Mouse (Mus musculus) left cerebral cortex, postnatal 25 days (tissue): ENCODE results near the gene Wdr78. TPM values are rescaled to one million over a fixed set of nuclear protein-coding genes. Genes with fewer than 3 reads are reported as not detected.

Experiments used
- DNase-seq, 2 experiments: peaks; one replicate each; pipeline ENCODE4 v3.0.0; 2022; ENCODE audit warnings: low spot score in 2 of 2, mixed read lengths in 1 of 2
- intact Hi-C: fragments of 180-260 bp; cut with DNase I; formaldehyde crosslinking; loops from one replicate; pipeline ENCODE4 v1.15.1; 2025
- total RNA-seq, 2 experiments: library from RNA; stranded (reverse); gene quantifications; 2 replicates each; pipeline ENCODE4 v1.2.3; 2021

Gene Wdr78
- total RNA-seq, result 10 to 100 TPM; 13.0 to 16.5 TPM

DNA sequence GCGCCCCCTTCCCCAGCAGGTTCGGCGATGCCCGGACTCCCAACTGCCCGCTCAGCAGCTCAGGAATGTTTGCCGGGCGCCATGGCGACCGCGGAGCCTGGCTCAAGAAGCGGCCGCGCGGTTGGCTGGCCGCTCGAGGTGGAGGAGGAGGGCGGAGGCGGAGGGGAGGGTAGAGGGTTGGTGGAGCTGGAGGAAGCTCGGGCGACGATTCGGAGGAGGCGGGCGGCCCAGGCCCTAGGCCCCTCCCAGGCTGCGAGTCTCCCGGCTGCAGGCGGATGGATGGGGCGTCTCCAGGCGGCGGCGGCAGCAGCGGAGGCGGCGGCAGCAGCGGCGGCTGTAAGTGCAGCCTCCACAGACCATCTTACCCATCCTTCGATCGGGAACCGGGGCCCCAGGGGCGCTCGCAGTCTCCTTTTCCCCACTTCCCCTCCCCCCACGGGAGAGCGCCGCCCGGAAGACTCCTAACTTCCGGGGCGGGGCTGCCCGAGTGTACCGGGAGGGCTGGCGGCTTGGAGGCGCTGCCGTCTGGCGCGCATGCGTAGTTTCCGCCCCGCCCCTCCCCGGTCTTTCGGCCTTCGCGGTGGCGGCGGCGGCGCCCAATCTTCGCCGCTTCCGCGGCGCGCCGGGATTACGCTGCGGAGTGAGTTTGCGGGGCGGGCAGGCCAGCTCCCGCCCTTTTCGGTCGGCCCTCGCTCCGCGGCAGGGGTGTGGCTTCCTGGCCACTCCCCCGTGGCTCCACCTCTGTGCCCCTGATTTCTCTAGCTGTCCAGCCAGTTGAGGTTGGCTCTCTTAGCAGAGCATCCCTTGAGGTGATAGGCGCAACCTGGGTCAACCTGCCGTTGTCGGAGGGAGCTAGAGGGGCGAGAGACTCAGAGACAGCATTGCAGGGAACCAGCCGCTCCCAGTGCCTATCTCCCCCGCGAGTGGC, at the start of gene Wdr78, which contains the start of gene Mier1:
Gene Wdr78, minus strand, starts transcription at position 372 of the 928 bp plus-strand sequence.
Gene Mier1, plus strand, starts transcription at position 207 of the 928 bp plus-strand sequence.
- DNase-seq, result peak; percentile 96 to 97
- intact Hi-C loops, result loop anchor here (5.0 kb wide), 1 partner anchor 98 kb away; no protein-coding TSS in a partner anchor

DNA sequence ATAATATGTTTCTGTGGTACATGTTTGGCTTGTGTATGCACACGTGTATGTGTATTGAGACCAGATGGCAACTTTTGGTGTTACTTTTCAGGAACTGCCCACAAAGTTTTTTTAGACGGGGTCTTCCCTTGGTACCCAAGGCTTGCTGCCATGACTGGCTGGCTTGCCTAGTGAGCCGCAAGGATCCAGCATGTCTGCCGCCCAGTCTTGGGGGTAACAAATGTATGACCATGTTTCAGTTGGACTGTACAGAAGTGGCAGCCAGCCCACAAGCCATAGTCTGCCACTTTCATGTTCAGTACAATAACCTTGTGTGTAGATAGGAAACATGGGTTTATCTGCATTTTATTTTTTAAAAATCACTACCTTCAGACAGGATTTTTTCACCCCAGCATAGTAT, 44.4 kb upstream of the Wdr78 start:
- intact Hi-C loops, result no loop called here
- no peak for DNase-seq

DNA sequence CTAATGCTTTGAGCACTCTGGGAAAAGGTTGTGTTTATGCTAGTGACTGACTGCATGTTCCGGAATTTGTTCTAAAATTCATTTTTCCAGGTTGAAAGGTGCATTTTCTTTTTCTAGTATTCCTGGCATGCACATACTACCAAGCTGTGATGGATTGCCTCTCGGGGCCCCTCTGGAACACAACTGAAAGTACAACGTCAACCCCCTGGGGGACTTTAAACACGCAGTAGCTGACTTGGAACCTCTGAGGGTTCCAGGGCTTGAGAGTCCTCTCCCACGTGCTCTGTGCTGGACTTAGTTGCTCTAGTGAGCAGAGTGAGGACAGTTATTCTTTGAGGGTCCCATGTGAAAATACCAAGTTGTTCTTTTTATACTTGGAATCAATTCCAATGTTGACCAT, 37.6 kb upstream of the Wdr78 start:
- intact Hi-C loops, result no loop called here
- DNase-seq, result no peak

DNA sequence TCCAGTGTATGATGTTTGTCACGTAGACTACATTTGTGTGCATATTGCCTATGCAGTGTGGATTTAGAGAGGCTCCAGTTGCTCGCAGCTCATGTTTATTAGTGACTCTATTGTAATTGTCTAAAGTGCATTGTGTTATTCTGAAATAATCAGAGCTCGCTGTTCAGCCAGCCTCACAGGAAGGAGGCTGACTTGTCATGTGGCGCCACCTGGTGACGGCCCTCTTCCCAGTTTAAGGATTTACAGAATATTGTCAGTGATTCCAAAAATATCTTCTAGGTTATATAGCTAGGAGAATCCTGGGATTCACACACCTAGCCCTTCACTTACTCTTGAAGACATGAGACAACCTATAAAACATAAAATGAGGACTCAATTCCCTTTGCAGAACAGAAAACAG, 32.0 kb upstream of the Wdr78 start:
- peak; percentile 79 to 86 for DNase-seq
- intact Hi-C loops, result loop anchor here (1.0 to 10.0 kb wide), 2 partner anchors 159 to 198 kb away; no protein-coding TSS in a partner anchor

DNA sequence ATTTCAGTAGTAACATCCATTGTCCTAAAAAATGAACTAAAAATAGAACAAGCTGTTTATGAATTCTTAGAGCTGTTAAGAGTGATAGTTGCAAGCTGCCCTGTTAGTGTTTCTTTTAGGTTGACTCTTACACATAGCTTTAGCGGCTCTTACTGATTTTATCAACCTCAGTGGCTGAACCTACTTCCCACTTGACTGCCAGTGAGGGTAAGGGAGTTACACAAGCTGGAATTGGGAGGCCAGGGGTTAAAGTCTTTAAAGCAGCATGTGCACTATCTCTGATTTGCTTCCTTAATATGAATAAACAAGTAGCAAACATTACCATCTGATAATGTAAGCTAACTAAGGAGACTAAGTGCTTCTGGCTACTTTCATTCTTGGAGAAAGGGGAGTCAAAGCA, 22.6 kb upstream of the Wdr78 start:
- intact Hi-C loops, result no loop called here
- DNase-seq, result no peak

DNA sequence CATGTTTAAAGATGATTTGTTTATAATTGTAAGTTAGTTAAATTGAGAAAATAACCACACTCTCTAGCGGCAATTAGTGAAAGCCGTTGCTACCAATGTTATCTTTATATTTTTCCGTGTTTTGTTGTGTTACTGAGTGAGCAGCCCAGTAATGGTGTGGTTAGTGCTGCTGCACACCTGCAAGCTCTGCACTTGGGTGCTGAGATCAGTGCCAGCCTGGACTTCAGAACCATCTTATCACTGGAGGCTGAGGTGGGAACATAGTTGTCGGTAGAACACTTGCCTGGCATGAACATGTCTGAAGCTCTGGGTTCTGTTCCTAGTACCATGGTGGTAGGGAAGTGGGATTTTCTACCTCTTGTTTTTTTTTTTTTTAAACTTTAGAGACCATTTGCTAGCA, 12.2 kb upstream of the Wdr78 start:
- intact Hi-C loops, result no loop called here

DNA sequence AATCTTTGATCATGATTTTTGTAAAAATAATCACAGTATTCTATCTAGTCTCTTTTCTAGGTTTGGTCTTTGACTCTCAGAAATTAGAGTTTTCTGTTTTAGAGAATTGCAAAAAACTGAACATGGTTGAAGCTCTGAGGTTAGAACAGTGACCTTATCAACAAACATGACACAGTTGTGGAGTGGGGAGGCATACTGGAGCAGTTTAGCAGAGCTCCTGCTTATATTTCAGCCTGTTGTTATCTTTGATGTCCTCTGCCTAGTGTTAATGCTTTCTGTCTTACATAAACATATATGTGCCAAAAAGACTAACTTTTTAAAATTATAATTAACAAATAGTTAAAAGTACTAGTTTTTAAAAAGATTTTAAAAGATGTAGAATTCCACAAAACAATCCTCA, 9.3 kb upstream of the Wdr78 start:
- no peak for DNase-seq
- intact Hi-C loops, result no loop called here

More for the DNA sequence above, 12.2 kb upstream of the Wdr78 start:
- no peak for DNase-seq

DNA sequence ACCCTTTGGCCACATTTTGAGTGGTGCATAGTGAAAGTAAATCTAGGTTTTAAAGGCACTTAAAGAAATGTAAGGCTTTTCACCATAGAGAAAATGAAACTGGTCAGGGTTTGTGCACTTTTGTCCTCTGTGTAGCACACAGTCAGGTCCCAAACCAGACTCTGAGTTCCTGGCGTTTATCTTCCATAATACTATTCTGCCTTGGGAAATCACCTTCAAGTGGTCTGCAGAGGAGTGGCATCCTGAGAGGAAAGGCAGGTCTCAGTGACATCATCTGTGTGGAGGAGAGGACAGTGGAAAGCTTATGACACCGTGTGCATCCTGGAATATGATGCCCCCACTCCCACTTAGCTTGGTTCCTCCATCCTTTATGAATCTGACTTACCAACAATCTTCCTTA, 8.7 kb upstream of the Wdr78 start:
- intact Hi-C loops, result no loop called here
- no peak for DNase-seq

DNA sequence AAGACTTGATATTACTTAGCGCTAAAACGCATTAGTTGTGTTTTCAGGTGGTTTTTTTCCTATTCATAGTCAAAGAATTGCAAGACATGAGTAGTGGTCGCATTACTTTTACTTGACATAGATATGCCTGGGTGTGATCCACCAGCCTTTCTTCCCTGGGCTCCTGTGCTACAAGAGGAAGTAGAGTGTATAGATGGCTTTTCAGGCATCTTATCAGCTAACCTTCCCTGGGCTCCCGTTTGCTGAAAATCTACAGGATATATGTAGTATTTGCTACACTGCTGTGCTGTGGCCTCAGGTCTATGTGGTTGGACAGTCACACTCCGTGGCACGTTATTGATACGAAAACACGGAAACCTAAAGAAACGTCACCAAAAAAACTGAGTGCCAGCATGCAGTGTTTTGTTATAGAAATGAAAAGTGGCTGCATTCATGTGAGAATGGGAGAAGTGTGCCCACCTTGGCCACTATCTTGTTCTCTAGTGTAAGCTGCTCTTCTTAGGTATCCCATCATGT, 6.6 kb upstream of the Wdr78 start:
- intact Hi-C loops, result no loop called here
- DNase-seq, result no peak

DNA sequence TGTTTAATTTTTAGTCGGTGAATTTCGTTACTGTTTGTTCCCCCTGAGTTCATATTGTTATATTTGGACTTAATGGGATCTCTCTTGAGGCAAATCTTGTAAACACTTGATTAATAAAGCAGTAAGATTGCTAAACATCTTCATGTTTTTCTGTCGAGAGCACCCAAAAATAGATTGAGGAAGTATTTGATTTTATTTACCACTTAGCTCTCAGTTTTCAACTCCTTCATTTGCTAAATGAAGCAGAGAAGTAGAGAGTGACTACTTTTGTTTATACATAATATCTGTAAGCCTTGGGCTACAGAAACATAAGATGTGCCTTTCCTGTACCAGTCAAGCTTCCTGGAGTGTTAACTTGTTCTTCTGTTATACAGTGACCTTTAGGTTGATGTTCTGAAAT, 6.0 kb upstream of the Wdr78 start:
- no peak for DNase-seq
- intact Hi-C loops, result no loop called here

DNA sequence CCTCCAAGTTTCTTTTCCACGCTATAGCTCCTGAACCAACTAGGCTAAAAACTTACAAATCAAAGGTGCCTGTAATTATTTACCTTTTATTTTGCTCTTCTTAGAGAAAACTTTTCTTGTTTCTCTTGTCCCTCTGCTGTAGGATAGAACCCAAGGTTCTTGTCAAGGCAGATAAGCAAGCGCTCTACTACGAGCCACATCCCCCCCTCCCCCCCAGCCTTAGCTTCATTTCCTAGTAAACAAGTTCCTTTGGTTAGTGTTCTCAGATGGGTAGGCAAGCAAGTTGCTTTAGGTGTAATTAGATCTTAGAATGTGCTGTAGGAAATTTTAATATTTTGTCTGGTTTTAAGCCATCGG, 5.7 kb upstream of the Wdr78 start:
- intact Hi-C loops, result no loop called here
- no peak for DNase-seq

DNA sequence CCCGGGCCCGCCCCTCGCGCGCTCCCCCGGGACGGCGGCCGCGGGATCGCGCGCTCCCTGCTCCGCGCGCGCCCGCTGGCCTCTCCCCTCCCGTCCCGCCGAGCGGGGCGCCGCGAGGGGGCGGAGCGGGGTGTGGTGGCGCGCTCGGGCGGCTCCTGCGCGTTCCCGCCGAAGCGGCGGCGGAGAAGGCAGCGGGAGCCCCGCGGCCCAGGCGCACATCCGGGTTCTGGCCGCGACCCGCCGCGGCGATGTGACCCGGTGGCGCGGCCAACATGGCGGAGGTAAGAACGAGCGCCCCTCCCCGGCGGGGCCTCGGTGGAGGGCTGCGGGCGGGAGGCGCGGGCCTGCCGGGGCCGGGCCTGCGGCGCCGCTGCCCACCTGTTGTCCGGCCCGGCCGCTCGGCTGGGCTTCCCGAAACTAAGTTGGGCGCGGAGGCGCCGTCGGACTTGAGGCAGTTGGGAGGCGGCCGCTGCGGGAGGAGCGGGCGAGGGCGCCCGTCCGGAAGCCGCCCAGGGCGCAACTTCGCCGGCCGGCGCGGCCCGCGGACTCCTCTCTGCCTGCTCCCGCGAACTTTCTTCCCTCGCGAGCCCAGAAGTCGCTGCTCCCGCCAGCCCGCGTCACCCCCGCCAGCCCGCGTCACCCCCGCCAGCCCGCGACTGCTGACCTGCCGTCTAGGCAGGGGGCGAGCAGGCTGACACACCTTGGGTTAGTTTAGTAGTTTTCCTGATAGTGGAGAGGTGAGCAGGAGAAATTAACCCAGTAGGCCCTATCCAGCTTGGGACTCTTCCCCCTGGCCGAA, 5.1 kb upstream of the Wdr78 start:
- intact Hi-C loops, result no loop called here
- DNase-seq, result peak; percentile 70 to 80

DNA sequence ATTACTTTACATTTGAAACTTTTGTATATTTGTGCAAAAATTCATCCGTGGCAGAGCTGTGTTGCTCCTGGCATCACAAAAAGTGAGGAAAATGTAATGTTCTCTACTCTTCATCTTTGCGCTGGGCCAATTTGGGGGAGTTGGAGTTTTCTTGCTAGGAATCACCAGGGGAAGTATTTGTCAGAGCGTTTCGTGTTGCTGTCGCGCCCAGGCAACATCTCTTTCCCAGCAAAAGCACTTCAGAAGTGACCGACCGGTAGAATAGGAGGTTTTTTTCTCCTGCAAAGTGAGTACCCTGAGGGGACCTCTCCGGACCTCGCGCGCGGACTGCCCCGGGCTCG, 4.5 kb upstream of the Wdr78 start:
- intact Hi-C loops, result no loop called here

DNA sequence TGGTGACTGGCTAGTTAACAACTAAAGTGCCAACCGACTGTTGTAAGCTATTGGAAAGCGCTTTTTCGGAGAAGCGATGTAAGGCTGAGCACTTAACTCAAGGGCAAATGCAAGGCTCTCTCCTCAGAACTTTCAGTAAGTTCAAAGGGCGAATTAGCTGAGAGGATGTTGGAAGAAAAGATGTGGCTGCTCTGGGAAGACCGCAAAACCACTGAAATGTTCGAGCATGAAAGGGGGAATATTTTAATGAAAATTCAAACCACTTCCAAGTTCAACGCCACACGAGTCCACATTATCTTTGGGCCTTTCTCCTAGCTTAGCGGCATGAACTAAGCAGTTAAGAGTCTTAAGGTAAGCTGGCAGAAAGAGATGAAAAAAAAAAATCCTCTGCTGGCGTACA, 953 bp downstream of the Wdr78 start:
- intact Hi-C loops, result loop anchor here (5.0 kb wide), 1 partner anchor 99 kb away; no protein-coding TSS in a partner anchor

More for the DNA sequence above, 4.5 kb upstream of the Wdr78 start:
- DNase-seq, result peak in 1 of 2 experiments; percentile 28

DNA sequence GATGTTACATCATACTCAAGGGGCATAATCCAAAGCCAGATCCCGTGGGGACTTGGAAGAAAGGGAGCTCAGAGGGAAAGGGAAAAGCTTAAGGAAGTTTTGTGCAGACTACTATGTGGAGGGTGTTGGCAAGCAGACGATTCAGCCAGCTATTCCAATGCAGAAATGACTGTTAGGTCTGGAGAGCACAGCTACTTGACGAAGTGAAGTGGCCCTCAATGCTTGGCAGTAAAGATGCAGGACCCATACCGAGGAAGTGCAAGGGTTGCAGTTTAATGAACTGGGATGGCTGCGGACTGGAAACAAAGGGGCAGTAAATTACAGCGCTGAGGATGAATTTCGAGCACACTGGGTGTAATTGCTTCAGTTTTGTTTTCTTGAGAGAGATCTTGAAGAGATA, 1.7 kb downstream of the Wdr78 start:
- DNase-seq, result no peak
- intact Hi-C loops, result loop anchor here (5.0 kb wide), 1 partner anchor 100 kb away; no protein-coding TSS in a partner anchor

More for the DNA sequence above, 953 bp downstream of the Wdr78 start:
- DNase-seq, result no peak

DNA sequence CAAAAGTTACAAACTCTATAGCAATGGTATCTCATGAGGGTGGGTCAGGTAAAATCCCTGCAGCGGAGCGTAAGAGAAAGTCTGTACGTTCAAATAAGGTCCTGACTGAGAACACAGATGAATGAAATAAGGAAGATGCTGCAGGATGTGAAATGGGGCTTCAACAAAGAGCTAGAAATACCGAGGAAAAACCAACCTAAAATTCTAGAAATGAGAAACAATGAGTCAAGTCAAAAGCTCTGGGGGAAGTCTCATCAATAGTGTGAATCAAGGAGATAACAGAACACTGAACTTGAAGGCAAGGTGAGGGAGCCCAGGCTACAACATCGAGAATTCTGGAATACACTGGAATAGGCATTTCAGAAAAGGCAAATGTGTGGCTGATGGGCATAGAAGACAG, 15.8 kb downstream of the Wdr78 start:
- intact Hi-C loops, result no loop called here
- no peak for DNase-seq

DNA sequence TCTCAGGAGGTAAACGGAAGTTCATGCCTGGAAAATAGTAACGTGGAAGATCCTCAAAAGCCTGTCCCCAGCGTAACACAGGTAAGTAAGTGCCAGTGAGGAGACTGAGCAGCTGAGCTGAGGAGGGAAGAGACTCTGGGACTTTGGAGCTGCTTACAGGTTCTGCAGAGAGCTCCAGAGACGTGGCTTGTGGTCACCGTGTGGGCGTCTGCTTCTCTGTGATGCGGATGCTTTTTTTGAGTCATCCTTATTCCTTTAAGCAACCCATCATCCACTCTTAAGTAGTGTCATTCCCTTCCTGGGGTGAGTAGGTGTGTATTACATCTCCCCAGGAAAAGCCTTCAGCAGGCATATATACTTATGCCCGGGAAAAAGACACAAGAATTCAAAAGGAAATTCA, 18.4 kb downstream of the Wdr78 start:
- peak in 1 of 2 experiments; percentile 26 for DNase-seq
- intact Hi-C loops, result no loop called here

DNA sequence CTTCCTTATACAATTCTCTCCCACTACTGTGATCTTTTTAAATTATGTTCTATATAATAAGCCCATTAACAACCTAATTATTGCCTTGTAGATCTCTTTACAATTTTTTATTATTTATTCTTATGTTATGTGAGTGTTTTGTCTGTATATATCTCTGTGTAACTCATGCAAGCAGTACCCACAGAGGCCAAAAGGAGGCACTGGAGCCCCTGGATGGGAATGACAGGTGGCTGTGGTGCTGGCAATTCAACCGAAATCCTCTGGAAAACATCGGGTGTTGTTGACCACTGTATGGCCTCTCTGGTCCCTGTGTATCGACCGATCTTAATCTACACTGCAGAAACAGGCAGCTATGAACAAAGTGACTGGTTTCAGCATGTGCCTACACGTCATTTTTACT, 29.1 kb downstream of the Wdr78 start:
- intact Hi-C loops, result no loop called here
- DNase-seq, result no peak

DNA sequence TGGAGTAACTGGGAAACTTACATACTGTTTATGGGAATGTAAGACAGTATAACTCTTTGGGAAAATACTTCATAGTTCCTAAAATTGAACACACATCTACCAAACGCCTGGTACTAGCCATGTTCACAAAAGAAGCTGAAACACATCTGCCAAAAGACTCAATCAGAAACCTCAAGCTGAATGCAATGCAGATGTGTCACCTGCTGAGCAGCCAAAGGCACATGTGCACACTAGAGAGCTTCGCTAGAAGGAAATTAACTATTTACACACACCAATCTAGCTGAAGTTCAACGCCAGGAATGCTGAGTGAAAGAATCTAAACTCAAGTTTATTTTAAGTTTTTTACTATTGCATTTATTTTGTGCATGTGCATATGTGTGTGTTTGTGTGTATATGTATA, 43.7 kb downstream of the Wdr78 start:
- intact Hi-C loops, result no loop called here

DNA sequence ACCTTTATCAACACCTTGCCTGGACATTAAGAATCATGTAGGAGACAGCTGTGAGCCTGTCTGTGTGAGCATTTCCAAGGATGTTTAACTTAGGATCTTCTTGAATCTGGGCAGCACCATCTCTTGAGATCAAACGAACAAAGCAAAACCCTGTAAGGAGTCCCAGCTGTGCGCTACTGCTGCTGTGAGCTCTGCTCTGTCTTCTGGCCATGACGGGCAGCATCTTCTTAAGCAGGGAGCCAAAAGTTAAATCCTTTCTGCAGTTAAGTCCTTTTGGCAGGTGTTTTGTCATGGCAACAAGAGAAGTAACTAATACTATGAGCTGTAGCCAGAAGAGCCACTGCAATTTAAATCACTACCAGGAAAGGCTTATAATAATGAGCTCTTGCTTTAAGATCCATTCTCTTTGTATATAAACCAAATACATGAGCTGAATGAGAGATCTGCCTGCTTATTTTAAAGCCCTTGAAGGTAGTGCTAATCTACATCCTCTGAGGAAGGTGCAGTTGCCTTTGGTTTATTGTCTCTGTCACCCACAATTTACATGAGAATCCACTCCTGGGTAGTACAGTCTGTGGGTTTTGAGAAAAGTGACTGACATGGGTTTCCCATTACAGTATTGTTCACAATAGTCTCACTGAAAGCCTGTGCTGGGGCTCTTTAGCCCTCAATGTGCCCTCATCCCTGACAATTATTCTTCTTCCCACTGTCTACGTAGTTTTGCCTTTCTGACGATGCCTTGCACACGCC, 46.3 kb downstream of the Wdr78 start:
- intact Hi-C loops, result no loop called here
- no peak for DNase-seq

More for the DNA sequence above, 43.7 kb downstream of the Wdr78 start:
- DNase-seq, result no peak
